Mouse (Mus musculus): ENCODE measurements around the gene Gsap. TPM values are rescaled to one million over a fixed set of nuclear protein-coding genes. Genes with fewer than 3 reads are reported as not detected.

Gene Gsap
- polyA plus RNA-seq, 1 experiment from 2014 or later = 2.5 TPM

- Histone ChIP-seq H3K4me2 (replicated peaks; ENCODE audit: low read depth, low read length) (no peak overlapping the region), H3K4me1 (ENCODE audit: insufficient read depth, low read length) (no peaks in the 10 kb centered on the region), H3K9ac (replicated peaks; ENCODE audit: low read length) (no peak overlapping the region), H3K4me3 (ENCODE audit: low read length) (no peak overlapping the region), H3K36me3 (ENCODE audit: insufficient read depth, low read length) (no peaks in the 10 kb centered on the region), H3K27me3 (ENCODE audit: insufficient read depth, low read length) (no peaks in the 10 kb centered on the region), H3K27ac (ENCODE audit: low read length) (no peak overlapping the region), H3K9me3 (ENCODE audit: low read length) (peaks cover 7% of the 10 kb centered on the region)
- no peak for ATAC-seq (ENCODE audit: low FRiP score, low TSS enrichment)
- 76% methylated on average over 3 of the region's 3 CpGs for WGBS
Observed at GRCm38 (mm10) chr5:21159536-21159935, 26.5 kb upstream of the Gsap start.

GRCm38 (mm10) chr5:21160781-21161180 is 25.3 kb upstream of the Gsap start:
- whole genome bisulfite sequencing = 80% methylated on average over 1 of the region's 1 CpGs
- no peak overlapping the region for H3K9ac ChIP-seq (replicated peaks; ENCODE audit: low read length)
- no peak overlapping the region for H3K27ac ChIP-seq (ENCODE audit: low read length)
- no peaks in the 10 kb centered on the region for H3K36me3 ChIP-seq (ENCODE audit: insufficient read depth, low read length)
- H3K9me3 ChIP-seq (ENCODE audit: low read length) = peaks cover 7% of the 10 kb centered on the region
- no peak overlapping the region for H3K4me3 ChIP-seq (ENCODE audit: low read length)
- no peaks in the 10 kb centered on the region for H3K4me1 ChIP-seq (ENCODE audit: insufficient read depth, low read length)
- no peak for ATAC-seq (ENCODE audit: low FRiP score, low TSS enrichment)
- H3K27me3 ChIP-seq (ENCODE audit: insufficient read depth, low read length) = no peaks in the 10 kb centered on the region
- H3K4me2 ChIP-seq (replicated peaks; ENCODE audit: low read depth, low read length) = no peak overlapping the region

- Histone ChIP-seq H3K9ac (replicated peaks; ENCODE audit: low read length) (no peak overlapping the region), H3K4me3 (ENCODE audit: low read length) (no peak overlapping the region), H3K27ac (ENCODE audit: low read length) (no peak overlapping the region), H3K9me3 (ENCODE audit: low read length) (no peaks in the 10 kb centered on the region), H3K4me1 (ENCODE audit: insufficient read depth, low read length) (no peaks in the 10 kb centered on the region), H3K27me3 (ENCODE audit: insufficient read depth, low read length) (no peaks in the 10 kb centered on the region), H3K4me2 (replicated peaks; ENCODE audit: low read depth, low read length) (no peak overlapping the region), H3K36me3 (ENCODE audit: insufficient read depth, low read length) (no peaks in the 10 kb centered on the region)
- ATAC-seq (ENCODE audit: low FRiP score, low TSS enrichment) = no peak
- WGBS = 86% methylated on average over 3 of the region's 3 CpGs
Observed at GRCm38 (mm10) chr5:21163421-21163820, 22.6 kb upstream of the Gsap start.

- Histone ChIP-seq H3K9me3 (ENCODE audit: low read length) (no peaks in the 10 kb centered on the region), H3K4me1 (ENCODE audit: insufficient read depth, low read length) (no peaks in the 10 kb centered on the region; the same call in 1 of the 2 replicates), H3K27me3 (ENCODE audit: insufficient read depth, low read length) (no peaks in the 10 kb centered on the region), H3K4me2 (replicated peaks; ENCODE audit: low read depth, low read length) (no peak overlapping the region), H3K27ac (ENCODE audit: low read length) (no peak overlapping the region), H3K36me3 (ENCODE audit: insufficient read depth, low read length) (no peaks in the 10 kb centered on the region), H3K4me3 (ENCODE audit: low read length) (no peak overlapping the region), H3K9ac (replicated peaks; ENCODE audit: low read length) (no peak overlapping the region)
- 73% methylated on average over 8 of the region's 8 CpGs for WGBS
- no peak for ATAC-seq (ENCODE audit: low FRiP score, low TSS enrichment)
Observed at GRCm38 (mm10) chr5:21168689-21169345, 17.2 kb upstream of the Gsap start.

- WGBS = 62% methylated on average over 3 of the region's 3 CpGs
- no peak overlapping the region for H3K4me3 ChIP-seq (ENCODE audit: low read length)
- H3K4me2 ChIP-seq (replicated peaks; ENCODE audit: low read depth, low read length) = no peak overlapping the region
- no peak for ATAC-seq (ENCODE audit: low FRiP score, low TSS enrichment)
- no peaks in the 10 kb centered on the region; the same call in 1 of the 2 replicates for H3K4me1 ChIP-seq (ENCODE audit: insufficient read depth, low read length)
- no peaks in the 10 kb centered on the region for H3K9me3 ChIP-seq (ENCODE audit: low read length)
- no peaks in the 10 kb centered on the region for H3K36me3 ChIP-seq (ENCODE audit: insufficient read depth, low read length)
- no peak overlapping the region for H3K9ac ChIP-seq (replicated peaks; ENCODE audit: low read length)
- H3K27me3 ChIP-seq (ENCODE audit: insufficient read depth, low read length) = no peaks in the 10 kb centered on the region
- H3K27ac ChIP-seq (ENCODE audit: low read length) = no peak overlapping the region
Observed at GRCm38 (mm10) chr5:21169346-21169745, 16.7 kb upstream of the Gsap start.

- no peak overlapping the region for H3K27ac ChIP-seq (ENCODE audit: low read length)
- no peak overlapping the region for H3K4me2 ChIP-seq (replicated peaks; ENCODE audit: low read depth, low read length)
- ATAC-seq (ENCODE audit: low FRiP score, low TSS enrichment) = no peak
- 82% methylated on average over 1 of the region's 1 CpGs for WGBS
- H3K9me3 ChIP-seq (ENCODE audit: low read length) = no peaks in the 10 kb centered on the region
- H3K36me3 ChIP-seq (ENCODE audit: insufficient read depth, low read length) = no peaks in the 10 kb centered on the region
- no peaks in the 10 kb centered on the region; the same call in 1 of the 2 replicates for H3K4me1 ChIP-seq (ENCODE audit: insufficient read depth, low read length)
- H3K4me3 ChIP-seq (ENCODE audit: low read length) = no peak overlapping the region
- H3K9ac ChIP-seq (replicated peaks; ENCODE audit: low read length) = no peak overlapping the region
- no peaks in the 10 kb centered on the region for H3K27me3 ChIP-seq (ENCODE audit: insufficient read depth, low read length)
Observed at GRCm38 (mm10) chr5:21169877-21170276, 16.2 kb upstream of the Gsap start.

- Histone ChIP-seq H3K36me3 (ENCODE audit: insufficient read depth, low read length) (no peaks in the 10 kb centered on the region), H3K27me3 (ENCODE audit: insufficient read depth, low read length) (no peaks in the 10 kb centered on the region), H3K4me3 (ENCODE audit: low read length) (no peak overlapping the region), H3K4me2 (replicated peaks; ENCODE audit: low read depth, low read length) (no peak overlapping the region), H3K9me3 (ENCODE audit: low read length) (no peaks in the 10 kb centered on the region), H3K4me1 (ENCODE audit: insufficient read depth, low read length) (peaks cover 5% of the 10 kb centered on the region), H3K27ac (ENCODE audit: low read length) (peak overlapping the region; percentile 65), H3K9ac (replicated peaks; ENCODE audit: low read length) (no peak overlapping the region)
- 39% methylated on average over 4 of the region's 4 CpGs for WGBS
- peak; percentile 52 for ATAC-seq (ENCODE audit: low FRiP score, low TSS enrichment)
Observed at GRCm38 (mm10) chr5:21170440-21170839, 15.6 kb upstream of the Gsap start.

- no peak overlapping the region for H3K4me2 ChIP-seq (replicated peaks; ENCODE audit: low read depth, low read length)
- no peak overlapping the region for H3K9ac ChIP-seq (replicated peaks; ENCODE audit: low read length)
- H3K36me3 ChIP-seq (ENCODE audit: insufficient read depth, low read length) = no peaks in the 10 kb centered on the region
- peaks cover 9% of the 10 kb centered on the region for H3K4me1 ChIP-seq (ENCODE audit: insufficient read depth, low read length)
- peak overlapping the region; percentile 16; the same call in 1 of the 2 replicates for H3K27ac ChIP-seq (ENCODE audit: low read length)
- H3K4me3 ChIP-seq (ENCODE audit: low read length) = no peak overlapping the region
- no peaks in the 10 kb centered on the region for H3K27me3 ChIP-seq (ENCODE audit: insufficient read depth, low read length)
- ATAC-seq (ENCODE audit: low FRiP score, low TSS enrichment) = no peak
- 56% methylated on average over 5 of the region's 5 CpGs for WGBS
- H3K9me3 ChIP-seq (ENCODE audit: low read length) = no peaks in the 10 kb centered on the region
Observed at GRCm38 (mm10) chr5:21170898-21171297, 15.2 kb upstream of the Gsap start.

- H3K4me3 ChIP-seq (ENCODE audit: low read length) = no peak overlapping the region
- peaks cover 11% of the 10 kb centered on the region for H3K4me1 ChIP-seq (ENCODE audit: insufficient read depth, low read length)
- H3K9me3 ChIP-seq (ENCODE audit: low read length) = no peaks in the 10 kb centered on the region
- H3K27ac ChIP-seq (ENCODE audit: low read length) = peak overlapping the region; percentile 16; the same call in 1 of the 2 replicates
- H3K27me3 ChIP-seq (ENCODE audit: insufficient read depth, low read length) = no peaks in the 10 kb centered on the region
- H3K36me3 ChIP-seq (ENCODE audit: insufficient read depth, low read length) = no peaks in the 10 kb centered on the region
- WGBS = 58% methylated on average over 6 of the region's 6 CpGs
- no peak overlapping the region for H3K4me2 ChIP-seq (replicated peaks; ENCODE audit: low read depth, low read length)
- no peak overlapping the region for H3K9ac ChIP-seq (replicated peaks; ENCODE audit: low read length)
- ATAC-seq (ENCODE audit: low FRiP score, low TSS enrichment) = no peak
Observed at GRCm38 (mm10) chr5:21171336-21171735, 14.7 kb upstream of the Gsap start.

GRCm38 (mm10) chr5:21172316-21172715 is 13.7 kb upstream of the Gsap start:
- H3K9ac ChIP-seq (replicated peaks; ENCODE audit: low read length) = no peak overlapping the region
- H3K36me3 ChIP-seq (ENCODE audit: insufficient read depth, low read length) = no peaks in the 10 kb centered on the region
- WGBS = 51% methylated on average over 3 of the region's 3 CpGs
- ATAC-seq (ENCODE audit: low FRiP score, low TSS enrichment) = no peak
- H3K27me3 ChIP-seq (ENCODE audit: insufficient read depth, low read length) = no peaks in the 10 kb centered on the region
- H3K27ac ChIP-seq (ENCODE audit: low read length) = no peak overlapping the region
- no peaks in the 10 kb centered on the region for H3K9me3 ChIP-seq (ENCODE audit: low read length)
- peaks cover 11% of the 10 kb centered on the region for H3K4me1 ChIP-seq (ENCODE audit: insufficient read depth, low read length)
- H3K4me3 ChIP-seq (ENCODE audit: low read length) = no peak overlapping the region
- H3K4me2 ChIP-seq (replicated peaks; ENCODE audit: low read depth, low read length) = no peak overlapping the region
